Mouse (Mus musculus) fibroblast of lung, adult 2 months (primary cell): Measurements from ENCODE around the gene Flywch1.

Experiments used
- DNase-seq: peaks from one replicate; pipeline ENCODE4 v3.0.0-alpha.2; 2011; ENCODE audit warnings: low read depth

Gene Flywch1

DNA sequence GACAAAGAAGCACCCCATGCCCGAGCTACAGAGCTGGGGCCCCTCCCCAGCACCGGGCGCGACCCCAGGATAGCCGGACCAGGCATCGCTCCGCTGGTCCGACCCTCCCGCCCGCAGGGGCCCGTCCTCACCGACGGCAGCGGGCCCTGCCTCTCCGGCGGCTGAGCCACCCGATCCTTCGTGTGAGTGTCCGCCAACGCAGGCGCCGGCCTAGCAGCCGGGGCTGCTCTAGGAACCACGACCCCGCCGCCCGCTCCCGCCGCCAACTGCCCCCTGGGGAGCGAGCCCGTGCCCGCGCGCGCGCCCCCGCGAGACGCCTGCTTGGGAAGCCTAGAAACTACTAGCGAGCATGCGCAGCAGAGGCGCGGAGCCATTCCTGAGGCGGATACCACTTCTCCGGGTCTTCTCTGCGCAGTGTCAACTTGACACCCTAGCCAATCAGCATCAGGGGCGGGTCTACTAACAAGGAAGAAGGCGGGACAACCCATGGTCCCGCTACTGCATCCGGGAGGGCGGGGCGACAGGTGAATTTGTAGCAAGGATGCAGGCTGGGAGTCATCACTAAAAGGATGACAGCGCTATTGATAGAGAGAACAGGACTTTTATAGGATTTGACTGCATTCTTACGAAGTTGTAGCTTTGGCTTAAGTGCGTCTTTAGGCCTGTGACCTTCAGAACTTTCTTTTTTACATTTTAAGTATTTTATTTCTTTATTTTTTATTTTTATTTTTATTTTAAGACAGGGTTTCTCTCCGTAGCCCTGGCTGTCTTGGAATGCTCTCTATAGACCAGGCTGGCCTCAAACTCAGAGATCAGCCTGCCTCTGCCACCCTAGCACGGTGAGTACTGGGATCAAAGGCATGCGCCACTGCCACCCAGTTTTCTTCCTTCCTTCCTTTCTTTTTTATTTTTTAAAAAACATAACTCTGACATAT, at the start of gene Flywch1:
Gene Flywch1 (minus strand): TSS at position 319 of the 935 bp plus-strand sequence.
- peak; percentile 98 for DNase-seq

DNA sequence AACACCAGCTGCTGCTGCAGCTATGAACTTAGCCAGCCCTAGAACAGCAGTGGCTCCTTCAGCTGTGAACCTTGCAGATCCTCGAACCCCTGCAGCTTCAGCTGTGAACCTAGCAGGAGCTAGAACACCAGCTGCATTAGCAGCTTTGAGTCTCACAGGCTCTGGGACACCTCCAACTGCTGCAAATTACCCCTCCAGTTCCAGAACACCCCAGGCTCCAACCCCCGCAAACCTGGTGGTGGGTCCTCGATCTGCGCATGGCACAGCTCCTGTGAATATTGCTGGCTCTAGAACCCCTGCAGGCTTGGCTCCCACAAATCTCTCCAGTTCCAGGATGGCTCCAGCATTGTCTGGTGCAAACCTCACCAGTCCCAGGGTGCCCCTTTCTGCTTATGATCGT, 49.3 kb upstream of the Flywch1 start:
- no peak for DNase-seq

DNA sequence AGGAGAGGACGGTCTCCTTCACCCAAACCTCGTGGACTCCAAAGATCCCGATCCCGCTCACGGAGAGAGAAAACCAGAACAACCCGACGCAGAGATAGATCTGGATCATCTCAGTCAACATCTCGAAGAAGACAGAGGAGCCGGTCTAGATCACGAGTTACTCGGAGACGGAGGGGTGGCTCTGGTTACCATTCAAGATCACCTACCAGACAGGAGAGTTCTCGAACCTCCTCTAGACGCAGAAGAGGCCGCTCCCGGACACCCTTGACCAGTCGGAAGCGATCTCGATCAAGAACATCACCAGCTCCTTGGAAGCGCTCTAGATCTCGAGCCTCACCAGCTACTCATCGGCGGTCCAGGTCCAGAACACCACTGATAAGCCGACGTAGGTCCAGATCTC, 47.8 kb upstream of the Flywch1 start:
- DNase-seq, result no peak

DNA sequence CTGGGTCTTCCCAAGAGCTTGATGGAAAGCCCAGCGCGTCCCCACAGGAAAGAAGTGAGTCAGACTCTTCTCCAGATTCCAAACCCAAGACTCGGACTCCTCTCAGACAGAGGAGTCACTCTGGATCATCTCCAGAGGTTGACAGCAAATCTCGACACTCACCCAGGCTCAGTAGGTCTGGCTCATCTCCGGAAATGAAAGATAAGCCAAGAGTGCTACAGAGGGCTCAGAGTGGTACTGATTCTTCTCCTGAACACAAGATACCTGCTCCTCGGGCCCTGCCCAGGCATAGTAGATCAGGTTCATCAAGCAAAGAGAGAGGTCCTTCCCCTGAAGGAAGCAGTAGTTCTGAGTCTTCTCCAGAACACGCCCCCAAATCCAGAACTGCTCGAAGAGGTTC, 47.2 kb upstream of the Flywch1 start:
- DNase-seq, result no peak

DNA sequence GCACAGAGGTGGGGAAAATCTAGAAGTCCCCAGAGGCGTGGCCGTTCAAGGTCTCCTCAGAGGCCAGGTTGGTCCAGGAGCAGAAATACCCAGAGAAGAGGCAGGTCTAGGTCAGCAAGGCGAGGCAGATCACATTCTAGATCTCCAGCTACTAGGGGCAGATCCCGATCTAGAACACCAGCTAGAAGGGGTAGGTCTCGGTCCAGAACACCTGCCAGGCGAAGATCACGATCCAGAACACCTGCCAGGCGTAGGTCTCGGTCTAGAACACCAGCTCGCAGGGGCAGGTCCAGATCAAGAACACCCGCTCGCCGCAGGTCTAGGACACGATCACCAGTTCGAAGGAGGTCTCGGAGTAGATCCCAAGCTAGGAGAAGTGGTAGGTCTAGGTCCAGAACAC, 44.2 kb upstream of the Flywch1 start:
- no peak for DNase-seq

DNA sequence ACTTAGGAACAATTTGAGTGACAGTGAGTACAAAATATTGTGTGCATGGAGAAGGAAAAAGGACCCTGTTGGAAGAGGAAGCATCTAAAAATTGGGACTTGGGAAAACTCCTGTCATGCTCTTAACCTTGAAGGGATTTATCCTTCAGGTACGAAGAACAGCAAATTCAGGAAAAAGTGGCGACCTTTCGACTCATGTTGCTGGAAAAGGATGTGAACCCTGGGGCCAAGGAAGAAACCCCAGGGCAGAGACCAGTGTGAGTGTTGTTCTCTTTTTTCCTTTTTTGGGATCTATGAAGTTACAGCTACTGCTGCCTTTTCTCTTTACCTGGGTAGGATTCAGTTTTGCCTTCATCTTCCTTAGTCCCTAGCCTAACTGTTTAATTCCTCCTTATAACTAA, 36.5 kb upstream of the Flywch1 start:
- DNase-seq, result no peak

DNA sequence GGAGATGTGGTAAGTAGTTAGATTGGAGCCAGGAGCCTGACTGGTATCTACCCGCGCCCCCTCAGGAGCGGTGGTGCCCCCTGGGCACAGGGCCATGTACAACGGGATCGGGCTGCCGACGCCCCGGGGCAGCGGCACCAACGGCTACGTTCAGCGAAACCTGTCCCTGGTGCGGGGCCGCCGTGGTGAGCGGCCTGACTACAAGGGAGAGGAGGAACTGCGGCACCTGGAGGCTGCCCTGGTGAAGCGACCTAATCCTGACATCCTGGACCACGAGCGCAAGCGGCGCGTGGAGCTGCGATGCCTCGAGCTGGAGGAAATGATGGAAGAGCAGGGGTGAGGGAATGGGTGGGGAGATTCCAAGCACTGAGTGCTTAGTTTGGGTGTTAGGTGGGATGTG, 35.5 kb upstream of the Flywch1 start:
- DNase-seq, result no peak

DNA sequence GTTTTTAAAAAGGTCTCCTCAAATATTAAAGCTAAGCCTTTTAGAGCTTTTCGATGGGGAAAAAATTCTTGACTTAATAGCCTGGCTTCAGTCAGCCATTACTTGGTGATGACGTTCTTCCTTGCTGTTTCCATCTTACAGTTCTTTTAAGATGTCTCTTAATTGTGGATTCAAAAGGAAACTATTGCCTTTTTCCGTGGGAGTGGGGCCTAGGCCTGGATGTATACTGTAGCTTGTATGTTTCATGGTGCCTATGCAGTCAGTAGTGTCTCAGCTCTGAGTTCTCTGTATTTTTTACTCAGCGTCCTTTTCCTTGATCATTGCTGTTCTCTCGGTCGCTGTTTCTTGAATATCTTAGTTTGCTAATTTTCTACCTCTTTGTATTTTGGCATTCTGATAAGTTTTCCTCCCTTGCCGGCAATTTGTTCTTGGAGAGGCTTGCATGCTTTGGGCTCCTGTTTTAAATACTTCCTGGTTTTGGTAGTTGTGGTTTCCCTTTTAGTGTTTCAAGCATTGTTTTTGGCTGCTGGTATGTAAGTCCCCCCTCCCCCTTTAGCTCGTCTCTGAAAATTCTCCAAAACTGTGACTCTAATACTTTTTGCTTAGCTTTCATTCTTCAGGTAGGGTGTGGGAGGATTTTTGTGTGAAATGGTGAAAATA, 33.2 kb upstream of the Flywch1 start:
- no peak for DNase-seq

DNA sequence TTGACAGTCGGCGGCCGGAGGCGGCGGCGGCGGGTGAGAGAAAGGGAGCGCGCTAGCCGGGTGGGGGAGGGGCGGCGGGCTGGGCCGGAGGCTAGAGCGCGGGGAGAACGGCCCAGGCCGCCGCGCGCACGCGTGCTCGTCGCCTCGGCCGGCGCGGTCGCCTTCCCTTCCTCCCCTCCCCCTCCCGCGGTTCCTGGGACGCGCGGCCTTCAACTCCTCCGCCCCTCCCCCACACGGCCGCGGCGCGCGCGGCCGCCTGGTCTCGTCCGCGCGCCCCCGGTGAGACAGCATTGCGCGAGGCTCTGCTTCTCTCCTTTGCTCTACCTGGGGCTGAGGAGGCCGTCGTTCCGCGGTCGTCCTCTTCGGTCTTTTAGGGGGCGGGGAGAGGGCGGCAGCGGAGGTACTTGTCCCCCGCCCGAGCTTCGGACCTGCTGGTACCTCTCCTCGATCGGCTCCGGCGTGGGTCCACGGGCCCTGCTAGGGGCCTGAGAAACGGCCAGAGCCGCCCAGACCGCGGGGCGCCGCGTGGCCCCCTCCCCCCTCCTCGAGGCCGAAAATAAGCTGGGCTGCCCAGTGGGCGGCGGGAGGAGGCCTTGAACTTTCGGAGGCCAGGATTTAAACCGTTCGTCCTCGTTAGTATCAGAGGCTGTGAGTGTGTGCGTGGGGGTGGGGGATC, 32.1 kb upstream of the Flywch1 start:
- no peak for DNase-seq

DNA sequence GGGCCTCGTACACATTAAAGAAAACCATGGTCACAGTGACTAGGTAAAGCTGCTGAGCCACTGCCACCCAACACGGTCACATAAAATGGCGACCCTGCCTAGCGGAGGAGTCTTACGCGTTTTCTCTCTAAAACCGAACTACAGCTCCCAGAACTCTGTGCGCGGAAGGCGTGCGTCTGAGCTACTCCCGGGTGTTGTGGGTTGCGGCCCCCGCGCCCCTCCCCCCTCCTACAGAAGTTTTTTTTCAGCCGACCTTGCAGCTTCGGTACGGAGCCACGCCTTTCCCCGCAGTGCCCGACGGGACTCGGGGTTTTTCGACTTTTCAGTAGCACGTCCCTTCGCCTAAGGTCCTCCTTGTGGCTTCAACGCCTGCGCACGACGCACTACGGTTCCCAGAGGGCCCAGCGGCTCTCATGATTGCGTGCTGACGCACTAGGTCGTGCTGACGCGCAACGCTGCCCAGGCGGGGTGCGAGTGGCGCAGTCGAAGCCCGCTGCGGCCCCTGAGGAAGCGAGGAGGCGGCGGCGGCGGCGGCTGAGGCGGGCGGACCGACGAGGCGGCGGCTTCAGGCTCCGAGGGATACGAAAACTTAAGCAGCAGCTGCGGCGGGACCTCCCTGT, 31.5 kb upstream of the Flywch1 start:
- peak; percentile 100 for DNase-seq

DNA sequence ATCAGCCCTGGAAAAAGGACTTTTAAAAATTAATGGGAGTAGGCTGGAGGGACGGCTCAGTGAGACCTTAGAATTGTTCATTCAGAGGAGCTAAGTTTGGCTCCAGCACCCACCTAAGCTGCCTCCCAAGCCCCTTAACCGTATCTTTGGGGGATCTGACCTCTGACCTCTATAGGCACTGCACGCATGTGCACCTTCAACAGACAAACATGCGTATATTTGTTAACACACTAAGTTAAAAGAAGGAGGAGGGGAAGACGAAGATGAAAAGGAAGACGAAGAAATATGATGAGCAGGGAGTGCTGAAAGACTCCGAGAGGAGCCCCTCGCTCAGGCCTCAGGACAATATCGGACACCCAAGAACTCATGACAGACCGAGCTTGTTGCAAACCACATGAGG, 30.2 kb upstream of the Flywch1 start:
- DNase-seq, result no peak

DNA sequence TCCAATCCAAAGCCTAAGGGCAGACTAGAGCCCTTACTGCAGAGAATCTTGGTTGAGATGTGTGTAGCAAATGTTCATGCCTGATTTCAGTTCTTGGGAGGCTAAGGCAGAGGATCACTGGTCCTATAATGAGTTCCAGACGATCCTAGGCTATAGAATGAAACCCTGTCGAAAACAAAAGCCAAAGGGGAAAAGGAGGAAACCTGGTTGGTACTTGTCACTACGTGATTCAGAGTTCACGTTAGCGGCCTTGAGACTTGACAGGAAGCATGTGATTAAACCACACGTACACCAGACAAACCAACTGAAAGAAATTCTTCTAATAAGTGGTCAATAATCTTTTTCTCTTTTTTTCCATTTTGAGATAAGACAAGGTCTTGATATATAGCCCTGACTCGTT, 25.9 kb upstream of the Flywch1 start:
- no peak for DNase-seq

DNA sequence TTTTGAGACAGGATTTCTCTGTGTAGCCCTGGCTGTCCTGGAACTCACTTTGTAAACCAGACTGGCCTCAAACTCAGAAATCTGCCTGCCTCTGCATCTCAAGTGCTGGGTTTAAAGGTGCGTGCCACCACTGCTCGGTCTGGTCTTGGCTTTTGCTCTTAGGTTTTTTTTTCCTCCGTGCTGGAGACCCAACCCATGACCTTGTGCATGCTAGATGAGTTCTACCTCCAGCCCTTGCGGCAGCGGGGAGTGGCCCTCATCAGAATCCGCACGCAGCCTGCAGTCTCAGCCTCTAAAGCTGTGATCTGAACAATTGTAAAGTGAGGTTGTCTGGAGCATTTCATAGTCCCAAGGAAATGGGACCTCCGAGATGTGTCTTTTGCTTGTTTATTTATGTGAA, 23.9 kb upstream of the Flywch1 start:
- no peak for DNase-seq

DNA sequence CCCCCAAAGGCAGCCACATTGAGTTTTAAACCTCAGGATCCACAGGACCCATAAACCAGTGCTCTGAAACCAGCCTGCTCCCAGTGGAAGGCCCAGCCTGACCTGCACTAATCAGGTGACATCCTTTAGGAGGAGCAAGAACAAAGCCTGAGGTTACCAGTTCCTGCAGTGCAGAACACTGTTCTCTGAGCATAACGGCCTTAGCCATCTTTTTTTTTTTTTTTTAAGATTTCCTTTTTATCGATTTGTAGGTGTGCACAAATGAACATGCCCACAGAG, 19.6 kb upstream of the Flywch1 start:
- DNase-seq, result no peak

DNA sequence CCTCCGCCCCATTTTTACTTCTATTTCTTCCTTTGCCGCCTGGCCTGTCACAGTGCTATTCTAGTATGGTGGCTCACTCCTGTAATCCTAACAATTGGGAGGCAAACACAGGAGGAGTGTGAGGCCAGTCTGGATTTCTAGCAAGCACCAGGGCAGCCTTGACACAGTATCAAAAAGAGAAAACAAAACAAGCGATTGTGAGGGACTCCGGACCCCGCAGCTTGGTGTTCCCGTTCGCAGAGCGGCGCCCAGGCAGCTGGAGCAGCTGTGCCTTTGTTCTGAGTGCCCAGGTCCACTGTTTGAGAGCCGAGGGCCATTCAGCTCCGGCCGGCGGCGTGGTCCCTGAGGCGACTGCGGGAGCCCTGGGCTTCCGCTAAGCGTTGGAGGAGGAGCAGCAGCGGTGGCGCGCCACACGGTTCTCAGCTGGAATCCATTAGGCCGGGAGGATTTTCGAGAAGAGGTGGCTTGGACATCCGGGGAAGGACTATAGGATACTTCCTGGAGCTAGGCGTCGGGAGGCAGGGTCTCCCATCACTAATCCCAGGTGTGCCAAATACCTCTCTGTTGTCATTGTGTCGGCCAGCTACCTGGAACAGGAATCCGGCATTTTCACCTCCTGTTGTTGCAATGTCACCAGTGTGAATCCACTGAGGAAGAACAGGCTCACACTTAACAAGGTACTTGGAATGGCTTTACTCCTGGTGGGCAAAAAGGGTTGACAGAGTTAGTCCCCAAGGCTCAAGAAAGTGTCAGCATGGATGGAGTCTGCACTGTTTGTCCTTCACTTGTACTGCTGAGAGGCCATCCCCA, 19.1 kb upstream of the Flywch1 start, which contains the start of gene Srrm2:
Gene Srrm2 (plus strand): TSS at position 264 of the 810 bp plus-strand sequence.
- DNase-seq, result no peak

DNA sequence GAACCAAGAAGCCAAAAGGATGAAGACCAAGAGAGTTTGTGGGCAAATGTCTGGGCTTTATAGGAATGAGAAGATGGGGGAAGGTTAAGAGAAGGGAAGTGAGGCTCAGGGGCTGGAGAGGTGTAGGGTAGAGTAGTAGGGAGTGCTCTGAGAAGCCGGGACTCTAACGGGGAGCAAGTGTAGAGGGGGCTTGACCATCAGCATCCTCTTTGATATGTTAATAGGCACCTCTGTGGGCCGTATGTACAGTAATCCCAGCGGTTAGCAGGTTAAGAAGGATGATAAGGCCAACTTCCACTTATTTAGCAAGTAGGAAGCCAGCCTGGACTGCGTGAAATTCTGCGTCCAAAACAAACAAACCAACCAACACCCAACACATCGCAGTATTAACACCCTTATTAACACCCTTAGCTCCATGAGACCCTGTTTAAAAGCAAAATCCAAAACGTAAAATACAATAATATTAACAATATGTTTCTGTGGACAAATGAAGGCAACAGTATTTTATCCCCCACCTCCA, 18.4 kb upstream of the Flywch1 start:
- no peak for DNase-seq

DNA sequence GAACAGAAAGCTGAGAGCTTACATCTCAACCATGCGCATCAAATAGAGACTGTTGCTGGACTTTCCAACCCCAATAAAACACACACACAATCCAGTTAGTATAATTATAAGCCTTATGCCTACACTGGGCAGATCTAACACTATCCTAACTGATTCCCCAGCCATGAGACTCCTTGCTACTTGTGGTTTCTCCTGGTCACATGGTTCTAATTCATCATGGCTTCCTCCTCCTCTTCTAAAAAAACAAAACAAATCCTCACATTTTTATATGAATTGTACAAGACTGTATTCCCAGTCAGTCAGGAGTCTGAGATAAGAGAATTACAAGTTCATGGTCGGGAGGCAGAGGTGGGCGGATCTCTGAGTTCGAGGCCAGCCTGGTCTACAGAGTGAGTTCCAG, 17.6 kb upstream of the Flywch1 start:
- DNase-seq, result no peak

DNA sequence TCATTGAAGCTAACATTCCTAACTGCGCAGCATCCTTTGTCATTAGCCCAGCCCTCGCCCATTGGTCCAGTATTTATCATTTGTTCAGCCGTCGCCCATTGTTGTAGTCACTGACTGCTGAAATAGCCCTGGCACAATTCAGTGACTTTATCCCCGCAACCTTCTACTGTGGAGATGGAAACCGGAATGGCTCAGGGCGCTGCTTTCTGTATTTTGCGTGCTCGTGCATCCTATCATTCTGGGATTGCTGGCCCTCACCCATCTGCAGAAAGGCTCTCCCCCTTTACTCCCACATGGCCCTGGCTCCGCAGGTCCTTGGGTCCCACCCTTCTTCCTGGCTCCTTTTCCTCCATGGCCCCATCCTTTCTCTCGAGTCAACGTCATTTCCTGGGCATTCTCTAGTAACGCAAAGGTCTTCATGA, 15.1 kb upstream of the Flywch1 start:
- no peak for DNase-seq

DNA sequence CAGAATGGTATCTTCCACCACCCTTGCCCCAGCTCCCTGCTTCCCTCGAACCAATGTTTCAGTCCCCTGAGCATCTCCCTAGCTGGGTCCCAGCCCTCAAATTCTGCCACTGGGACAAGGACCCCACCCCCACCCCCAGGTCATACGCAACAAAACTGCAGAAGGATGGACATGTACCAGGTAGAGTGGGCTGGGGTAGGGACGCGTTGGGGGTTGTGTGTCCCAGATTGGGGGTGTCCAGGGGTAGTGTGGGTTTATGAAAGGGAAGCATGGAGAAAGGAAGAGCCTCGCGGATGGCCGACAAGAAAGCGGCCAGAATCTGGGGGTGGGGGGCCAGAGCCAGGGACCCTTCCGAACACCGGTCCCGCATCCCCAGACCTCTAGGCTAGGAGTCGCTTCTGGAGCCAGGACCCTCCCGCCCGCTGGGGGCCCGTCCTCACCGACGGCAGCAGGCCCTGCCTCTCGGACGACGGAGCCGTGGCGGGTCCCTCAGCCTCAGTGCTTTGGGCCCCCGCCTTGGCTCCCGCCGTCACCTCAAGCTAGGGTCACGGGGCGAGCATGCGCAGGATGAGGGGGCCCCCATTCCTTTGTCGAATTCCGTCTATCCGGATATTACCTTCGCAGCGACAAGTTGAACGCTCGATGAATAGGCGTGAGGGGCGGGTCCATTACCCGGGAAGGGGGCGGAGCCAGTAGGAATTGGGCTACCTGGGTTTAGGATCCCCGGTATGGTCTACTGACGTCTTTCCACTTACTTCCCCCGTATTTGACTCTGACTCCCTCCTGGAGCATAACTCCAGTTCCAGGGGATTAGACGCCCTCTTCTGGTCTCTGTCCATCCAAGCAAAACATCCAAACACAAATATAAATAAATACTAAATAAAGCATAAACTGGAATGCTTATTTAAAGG, 14.4 kb upstream of the Flywch1 start, which contains the start of gene Flywch2:
Gene Flywch2 (minus strand): TSS at position 521 of the 911 bp plus-strand sequence.
- no peak for DNase-seq

DNA sequence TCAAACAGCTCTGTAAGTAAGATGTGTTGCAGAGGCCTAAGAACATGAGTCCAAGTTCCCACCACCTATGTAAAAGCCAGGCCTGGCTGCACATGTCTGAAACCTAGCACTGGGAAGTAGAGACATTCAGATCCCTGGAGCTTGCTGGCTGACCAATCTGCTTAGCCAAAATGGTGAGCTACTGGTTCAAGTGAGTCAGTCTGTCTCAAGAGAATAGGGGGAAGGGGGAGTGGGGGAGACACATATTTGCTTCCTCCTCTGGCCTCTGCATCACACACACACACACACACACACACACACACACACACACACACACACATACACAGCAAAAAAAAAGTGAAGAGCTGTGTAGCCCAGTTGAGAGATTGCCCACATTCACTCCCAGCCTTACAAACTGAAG, 11.9 kb upstream of the Flywch1 start:
- no peak for DNase-seq
